Mouse (Mus musculus): ENCODE results near the gene Ugt1a7c. TPM values are rescaled to one million over a fixed set of nuclear protein-coding genes. Genes with fewer than 3 reads are reported as not detected.
A peak's percentile ranks its signal among the peaks of the same experiment; 100 is the strongest.

The Ugt1a7c gene
- polyA plus RNA-seq, 1 experiment from 2014 or later = 4.2 TPM

GRCm38 (mm10) chr1:88229566-88229965 is 134.7 kb downstream of the Ugt1a7c start:
- Histone ChIP-seq H3K36me3 (no peaks in the 10 kb centered on the region), H3K4me2 (no peak overlapping the region), H3K27ac (no peak overlapping the region), H3K9ac (no peak overlapping the region), H3K4me3 (no peak overlapping the region), H3K9me3 (peaks cover 72% of the 10 kb centered on the region), H3K27me3 (no peaks in the 10 kb centered on the region), H3K4me1 (no peaks in the 10 kb centered on the region)
- ATAC-seq (ENCODE audit: insufficient number of reproducible peaks, low FRiP score, low TSS enrichment, low read depth) = no peak
- 75% methylated on average over 3 of the region's 3 CpGs for WGBS

- Histone ChIP-seq H3K9ac (no peak overlapping the region), H3K27me3 (no peaks in the 10 kb centered on the region), H3K27ac (no peak overlapping the region), H3K4me3 (no peak overlapping the region), H3K4me1 (no peaks in the 10 kb centered on the region), H3K36me3 (no peaks in the 10 kb centered on the region), H3K4me2 (no peak overlapping the region), H3K9me3 (peaks cover 76% of the 10 kb centered on the region)
- no peak for ATAC-seq (ENCODE audit: insufficient number of reproducible peaks, low FRiP score, low TSS enrichment, low read depth)
- WGBS = 86% methylated on average over 5 of the region's 5 CpGs
Measured at GRCm38 (mm10) chr1:88229986-88230385, 135.1 kb downstream of the Ugt1a7c start.

GRCm38 (mm10) chr1:88230421-88230820 is 135.6 kb downstream of the Ugt1a7c start:
- Histone ChIP-seq H3K4me3 (no peak overlapping the region), H3K9ac (no peak overlapping the region), H3K36me3 (no peaks in the 10 kb centered on the region), H3K27me3 (no peaks in the 10 kb centered on the region), H3K9me3 (peaks cover 79% of the 10 kb centered on the region), H3K27ac (no peak overlapping the region), H3K4me1 (no peaks in the 10 kb centered on the region), H3K4me2 (no peak overlapping the region)
- 69% methylated on average over 7 of the region's 7 CpGs for WGBS
- ATAC-seq (ENCODE audit: insufficient number of reproducible peaks, low FRiP score, low TSS enrichment, low read depth) = no peak

DNA sequence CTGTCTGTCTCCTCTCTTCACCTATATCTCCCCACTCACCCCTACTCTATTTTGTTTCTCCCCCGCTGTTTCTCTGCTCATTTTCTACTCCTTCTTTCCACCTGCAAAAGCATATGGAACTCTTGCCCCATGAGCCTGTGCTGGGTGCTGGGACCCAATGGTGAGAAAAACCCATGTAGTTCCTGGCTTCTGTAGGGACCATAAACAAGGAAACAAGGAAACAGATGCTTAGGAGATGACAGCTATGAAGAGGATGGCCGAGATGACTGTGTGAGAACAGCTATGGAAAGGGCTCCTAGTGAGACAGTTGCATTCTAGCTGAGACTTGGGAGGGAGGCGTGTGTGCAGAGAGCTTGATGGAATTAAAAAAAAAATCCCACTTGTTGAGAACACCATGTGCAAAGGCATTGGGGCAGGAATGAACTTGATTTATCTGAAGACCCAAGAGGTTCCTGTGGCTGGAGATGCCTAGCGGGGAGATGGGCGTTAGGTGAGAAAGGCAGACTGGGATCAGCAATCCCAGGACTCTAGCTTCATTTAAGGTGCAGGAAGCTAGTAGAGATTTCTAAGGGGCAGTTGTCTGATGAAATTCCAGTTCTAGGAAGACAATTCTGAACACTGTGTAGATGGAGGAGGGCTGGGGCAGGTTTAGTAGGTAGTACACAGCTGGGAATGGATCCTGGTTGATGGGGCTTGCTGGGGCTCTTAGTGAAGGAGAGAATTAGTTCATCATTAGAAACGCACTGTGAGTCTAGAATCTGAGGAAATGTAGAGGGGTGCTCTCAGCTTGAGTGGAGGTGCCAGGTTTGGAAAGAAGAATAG is 136.3 kb downstream of the Ugt1a7c start:
- H3K9ac ChIP-seq = no peak overlapping the region
- peaks cover 79% of the 10 kb centered on the region for H3K9me3 ChIP-seq
- H3K27ac ChIP-seq = no peak overlapping the region
- no peak overlapping the region for H3K4me3 ChIP-seq
- no peaks in the 10 kb centered on the region for H3K36me3 ChIP-seq
- no peak overlapping the region for H3K4me2 ChIP-seq
- H3K4me1 ChIP-seq = no peaks in the 10 kb centered on the region
- H3K27me3 ChIP-seq = no peaks in the 10 kb centered on the region
- 74% methylated on average over 6 of the region's 6 CpGs for WGBS
- no peak for ATAC-seq (ENCODE audit: insufficient number of reproducible peaks, low FRiP score, low TSS enrichment, low read depth)

GRCm38 (mm10) chr1:88231803-88232499 is 137.1 kb downstream of the Ugt1a7c start:
- Histone ChIP-seq H3K4me1 (no peaks in the 10 kb centered on the region), H3K4me2 (no peak overlapping the region), H3K9ac (no peak overlapping the region), H3K4me3 (no peak overlapping the region), H3K9me3 (peaks cover 72% of the 10 kb centered on the region), H3K36me3 (no peaks in the 10 kb centered on the region), H3K27me3 (no peaks in the 10 kb centered on the region), H3K27ac (no peak overlapping the region)
- ATAC-seq (ENCODE audit: insufficient number of reproducible peaks, low FRiP score, low TSS enrichment, low read depth) = no peak
- 68% methylated on average over 7 of the region's 7 CpGs for WGBS

- H3K9me3 ChIP-seq = peaks cover 64% of the 10 kb centered on the region
- no peak for ATAC-seq (ENCODE audit: insufficient number of reproducible peaks, low FRiP score, low TSS enrichment, low read depth)
- WGBS = 53% methylated on average over 3 of the region's 3 CpGs
- H3K27me3 ChIP-seq = no peaks in the 10 kb centered on the region
- H3K4me2 ChIP-seq = no peak overlapping the region
- H3K4me1 ChIP-seq = no peaks in the 10 kb centered on the region
- no peak overlapping the region for H3K4me3 ChIP-seq
- no peak overlapping the region for H3K9ac ChIP-seq
- H3K36me3 ChIP-seq = no peaks in the 10 kb centered on the region
- H3K27ac ChIP-seq = no peak overlapping the region
Measured at GRCm38 (mm10) chr1:88232664-88233380, 138.0 kb downstream of the Ugt1a7c start.

DNA sequence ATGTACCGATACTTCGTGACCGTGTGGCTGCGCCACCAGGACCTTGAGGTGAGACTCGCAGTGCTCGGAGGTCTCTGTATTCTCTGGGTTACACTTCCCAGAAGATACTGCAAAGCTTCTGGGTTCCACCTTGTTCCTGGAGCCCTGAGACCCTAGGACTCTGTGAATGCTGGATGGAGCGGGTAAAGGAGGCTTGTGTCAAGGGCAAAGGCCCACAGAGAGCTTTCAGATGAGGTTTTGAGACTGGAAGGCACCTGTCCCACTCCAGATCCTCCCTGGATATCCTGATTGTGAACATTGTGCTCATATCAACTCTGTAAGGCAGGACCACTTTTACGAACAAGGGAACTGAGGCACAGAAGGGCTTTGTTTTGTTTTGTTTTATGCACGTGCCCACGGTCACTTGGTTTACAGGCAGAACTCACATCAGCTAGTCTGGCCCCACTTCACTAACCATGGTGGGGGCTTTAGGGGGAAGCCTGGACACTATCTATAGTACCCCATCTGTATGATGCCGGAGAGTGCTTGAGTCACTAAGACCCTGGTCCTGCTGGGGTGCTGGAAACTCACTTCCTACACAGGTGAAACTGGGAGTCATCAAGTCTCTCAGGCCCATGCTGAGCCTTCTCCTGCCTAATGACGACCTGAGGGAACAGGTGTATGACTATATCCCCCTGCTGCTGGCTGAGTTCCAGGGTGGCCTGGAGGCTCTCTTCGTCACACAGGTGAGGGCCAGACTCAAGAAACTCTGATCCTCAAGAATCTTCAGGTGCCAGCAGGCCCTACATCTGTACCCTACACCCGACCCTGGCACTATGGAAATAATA is 138.8 kb downstream of the Ugt1a7c start:
- ATAC-seq (ENCODE audit: insufficient number of reproducible peaks, low FRiP score, low TSS enrichment, low read depth) = no peak
- Histone ChIP-seq H3K4me2 (no peak overlapping the region), H3K9ac (no peak overlapping the region), H3K4me3 (no peak overlapping the region), H3K27me3 (no peaks in the 10 kb centered on the region), H3K36me3 (no peaks in the 10 kb centered on the region), H3K27ac (no peak overlapping the region), H3K4me1 (no peaks in the 10 kb centered on the region), H3K9me3 (peaks cover 64% of the 10 kb centered on the region)
- 66% methylated on average over 14 of the region's 14 CpGs for WGBS

GRCm38 (mm10) chr1:88234248-88234610 is 139.4 kb downstream of the Ugt1a7c start:
- peaks cover 64% of the 10 kb centered on the region for H3K9me3 ChIP-seq

GRCm38 (mm10) chr1:88234646-88235045 is 139.8 kb downstream of the Ugt1a7c start:
- no peak overlapping the region for H3K4me2 ChIP-seq
- no peaks in the 10 kb centered on the region for H3K4me1 ChIP-seq
- H3K9ac ChIP-seq = no peak overlapping the region
- no peaks in the 10 kb centered on the region for H3K36me3 ChIP-seq
- WGBS = 44% methylated on average over 5 of the region's 5 CpGs
- H3K27ac ChIP-seq = no peak overlapping the region
- no peaks in the 10 kb centered on the region for H3K27me3 ChIP-seq
- H3K9me3 ChIP-seq = peaks cover 64% of the 10 kb centered on the region
- no peak for ATAC-seq (ENCODE audit: insufficient number of reproducible peaks, low FRiP score, low TSS enrichment, low read depth)
- no peak overlapping the region for H3K4me3 ChIP-seq

More at GRCm38 (mm10) chr1:88234248-88234610, 139.4 kb downstream of the Ugt1a7c start:
- no peaks in the 10 kb centered on the region for H3K36me3 ChIP-seq
- H3K9ac ChIP-seq = no peak overlapping the region
- no peaks in the 10 kb centered on the region for H3K4me1 ChIP-seq
- H3K4me2 ChIP-seq = no peak overlapping the region
- no peak overlapping the region for H3K4me3 ChIP-seq
- no peak for ATAC-seq (ENCODE audit: insufficient number of reproducible peaks, low FRiP score, low TSS enrichment, low read depth)
- no peak overlapping the region for H3K27ac ChIP-seq
- WGBS = 61% methylated on average over 4 of the region's 4 CpGs
- no peaks in the 10 kb centered on the region for H3K27me3 ChIP-seq

GRCm38 (mm10) chr1:88235046-88235893 is 140.4 kb downstream of the Ugt1a7c start:
- Histone ChIP-seq H3K27me3 (no peaks in the 10 kb centered on the region), H3K9me3 (peaks cover 64% of the 10 kb centered on the region), H3K27ac (no peak overlapping the region), H3K4me3 (no peak overlapping the region), H3K36me3 (no peaks in the 10 kb centered on the region), H3K9ac (no peak overlapping the region), H3K4me2 (no peak overlapping the region), H3K4me1 (no peaks in the 10 kb centered on the region)
- WGBS = 60% methylated on average over 11 of the region's 11 CpGs
- peak; percentile 3; the same call in 1 of the 2 replicates for ATAC-seq (ENCODE audit: insufficient number of reproducible peaks, low FRiP score, low TSS enrichment, low read depth)

Measured in limb, embryonic 15.5 days (tissue).